Mouse (Mus musculus) retina, postnatal 7 days (tissue): Measurements from ENCODE around the gene H2-DMa.

ENCODE experiments used
- DNase-seq: peaks from one replicate; pipeline ENCODE4 v3.0.0-alpha.2; 2012; ENCODE audit warnings: low read depth, low spot score

The H2-DMa gene

DNA sequence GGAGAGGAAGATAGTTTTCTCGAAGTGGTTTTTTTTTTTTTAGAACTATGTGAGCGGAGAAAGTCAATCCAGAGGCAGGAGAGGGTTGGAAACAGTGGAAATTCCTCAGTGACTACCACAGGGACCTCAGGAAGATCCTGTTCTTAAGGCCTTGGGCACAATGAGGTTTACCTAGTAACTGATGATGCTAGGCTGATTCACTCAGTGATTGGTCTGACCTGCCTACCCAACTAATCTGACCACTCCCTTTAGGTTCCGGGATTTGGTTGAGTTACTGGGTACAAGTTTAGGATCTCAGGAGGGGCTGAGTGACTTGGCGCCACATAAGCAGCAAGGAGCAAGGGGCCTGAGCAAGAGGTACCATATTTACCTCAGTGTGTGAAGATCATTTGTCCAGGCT lies 33.6 kb downstream of the H2-DMa start, which contains the start of gene H2-DMb1:
Gene H2-DMb1 (plus strand): TSS at position 150 of the 400 bp plus-strand sequence.
- DNase-seq = peak; percentile 55

DNA sequence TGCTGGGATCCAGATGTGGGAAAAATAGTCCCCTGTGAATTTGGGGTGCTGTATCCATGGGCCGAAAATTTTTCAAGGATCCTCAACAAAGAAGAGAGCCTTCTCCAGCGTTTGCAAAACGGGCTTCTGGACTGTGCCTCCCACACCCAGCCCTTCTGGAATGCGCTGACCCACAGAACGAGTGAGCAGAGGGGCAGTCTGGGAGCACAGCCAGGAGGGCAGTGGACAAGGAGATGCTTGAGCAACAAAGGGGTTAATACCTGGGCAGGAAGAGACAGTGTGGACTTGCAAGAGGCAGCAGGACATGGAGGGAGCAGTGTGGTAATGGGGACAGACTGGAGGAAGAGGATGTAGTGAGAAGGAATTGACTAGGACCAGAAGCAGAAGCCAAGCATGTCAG lies 36.2 kb downstream of the H2-DMa start:
- no peak for DNase-seq

DNA sequence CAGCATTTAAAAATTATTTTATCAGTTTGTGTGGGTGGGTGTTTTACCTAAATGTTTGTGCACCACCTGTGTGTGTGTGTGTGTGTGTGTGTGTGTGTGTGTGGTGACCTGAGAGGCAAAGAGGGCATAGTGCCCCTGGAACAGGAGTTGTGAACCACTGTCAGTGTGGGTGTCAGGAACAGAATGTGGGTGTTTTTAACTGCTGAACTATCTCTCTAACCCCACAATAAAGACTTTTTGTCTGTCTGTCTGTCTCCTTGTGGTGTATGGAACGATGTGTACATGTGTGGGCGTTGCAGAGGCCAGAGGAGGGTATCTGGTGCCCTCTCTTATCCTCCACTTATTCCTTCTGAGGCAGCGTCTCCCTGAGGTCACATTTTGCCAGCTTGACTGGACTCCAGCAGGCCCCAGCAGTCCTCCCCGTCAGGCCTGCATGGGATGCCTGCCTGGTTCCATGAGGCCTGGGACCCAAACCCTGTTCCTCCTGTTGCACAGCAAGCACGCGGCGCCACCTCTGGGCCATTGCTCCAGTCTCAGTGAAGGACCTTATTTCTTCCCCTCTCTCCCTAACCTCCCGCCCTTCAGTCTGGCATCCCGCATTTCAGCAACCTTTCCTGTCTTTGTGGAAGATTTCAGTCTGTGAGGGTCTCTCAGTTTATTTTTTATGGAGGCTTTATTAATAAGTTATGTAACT lies 45.0 kb downstream of the H2-DMa start:
- no peak for DNase-seq

DNA sequence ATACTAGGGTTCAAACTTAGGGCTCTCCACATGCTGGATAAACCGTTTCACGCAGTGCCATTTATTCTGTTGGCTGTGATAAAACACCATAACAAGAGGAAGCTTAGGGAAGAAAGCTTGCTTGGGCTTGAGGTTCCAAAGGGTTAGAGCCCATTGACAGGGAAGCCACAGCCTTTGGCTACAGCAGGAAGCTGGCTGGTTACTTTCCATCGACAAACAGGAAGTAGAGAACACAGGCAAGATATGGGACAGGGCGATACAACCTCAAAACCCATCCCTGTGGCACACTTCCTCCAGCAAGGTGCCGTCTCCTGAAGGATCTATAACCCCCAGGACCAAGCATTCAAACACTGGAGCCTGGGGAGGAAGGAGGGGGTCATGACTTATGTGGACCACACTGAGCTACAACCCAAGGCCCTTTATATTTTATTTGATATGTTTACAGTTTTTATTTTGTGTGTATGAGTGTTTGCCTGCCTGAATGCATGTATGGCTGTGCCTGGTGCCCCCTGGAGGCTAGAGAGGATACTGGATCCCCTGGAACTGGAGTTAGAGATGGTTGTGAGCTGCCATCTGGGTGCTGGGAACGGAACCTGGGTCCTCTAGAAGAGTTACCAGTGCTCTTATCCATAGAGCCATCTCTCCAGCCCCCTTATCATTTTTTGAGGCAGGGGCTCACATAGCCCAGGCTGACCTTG lies 45.8 kb downstream of the H2-DMa start:
- DNase-seq = no peak

DNA sequence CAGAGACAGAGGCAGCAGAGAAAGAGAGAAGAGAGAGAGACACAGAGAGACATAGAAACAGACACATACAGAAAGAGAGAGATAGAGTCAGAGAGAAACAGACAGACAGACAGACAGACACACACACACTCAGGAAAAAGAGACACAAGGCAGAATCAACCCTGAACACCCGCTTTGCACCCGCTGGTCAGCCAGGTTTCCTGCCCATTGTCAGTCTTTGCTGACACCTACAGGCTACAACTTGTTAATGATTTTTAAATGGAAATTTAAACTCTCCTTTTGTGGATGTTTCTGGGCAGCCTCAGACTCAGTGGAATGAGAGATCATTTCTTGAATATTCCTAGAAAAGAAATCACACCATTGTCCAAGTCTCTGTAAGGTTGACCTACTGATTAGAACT lies 49.9 kb downstream of the H2-DMa start:
- DNase-seq = no peak

DNA sequence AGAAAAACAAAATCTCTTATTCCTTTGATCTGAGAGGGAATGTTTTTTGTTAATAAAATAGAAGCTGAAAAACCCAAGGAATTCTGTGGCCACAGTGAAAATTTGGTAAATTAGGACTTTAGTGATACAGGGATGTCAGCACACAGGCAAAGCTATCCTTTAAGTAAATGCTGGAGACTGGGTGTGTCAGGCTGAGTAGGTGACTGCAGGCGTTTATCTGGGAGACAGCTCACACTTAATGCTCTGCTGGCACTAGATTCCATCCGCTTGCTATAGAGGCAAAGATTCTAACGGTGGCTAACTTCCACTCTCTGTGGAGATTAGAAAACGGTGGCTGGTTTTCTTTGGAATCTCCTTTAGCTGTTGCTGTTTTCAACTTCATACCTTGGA lies 51.1 kb downstream of the H2-DMa start:
- no peak for DNase-seq

DNA sequence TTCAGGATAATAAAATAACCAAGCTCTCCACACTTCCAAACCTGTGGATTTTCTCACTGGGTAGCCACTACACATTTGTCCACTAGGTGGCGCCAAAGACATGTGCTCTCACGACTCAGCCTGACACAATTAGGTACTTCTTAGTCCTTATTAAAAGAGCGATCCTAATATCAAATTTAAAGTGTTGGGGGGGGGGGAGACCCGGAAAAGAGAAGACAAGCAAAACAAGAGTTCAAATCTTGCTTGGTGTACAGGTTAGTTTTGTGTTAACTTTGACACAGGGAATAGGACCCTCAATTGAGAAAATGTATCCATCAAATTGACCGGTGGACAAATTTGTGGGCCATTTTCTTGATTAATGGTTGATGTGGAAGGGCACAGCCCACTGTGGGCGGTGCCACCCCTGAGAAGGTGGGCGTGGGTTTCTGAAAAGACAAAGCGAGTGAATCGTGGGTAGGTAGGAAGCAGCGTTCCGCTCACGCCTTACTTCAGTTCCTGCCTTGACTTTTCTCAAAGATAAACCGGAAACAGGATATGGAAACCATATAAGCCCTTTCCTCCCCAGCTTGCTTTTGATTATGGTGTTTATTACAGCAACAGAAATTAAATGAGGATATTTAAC lies 51.6 kb downstream of the H2-DMa start:
- peak; percentile 70 for DNase-seq

DNA sequence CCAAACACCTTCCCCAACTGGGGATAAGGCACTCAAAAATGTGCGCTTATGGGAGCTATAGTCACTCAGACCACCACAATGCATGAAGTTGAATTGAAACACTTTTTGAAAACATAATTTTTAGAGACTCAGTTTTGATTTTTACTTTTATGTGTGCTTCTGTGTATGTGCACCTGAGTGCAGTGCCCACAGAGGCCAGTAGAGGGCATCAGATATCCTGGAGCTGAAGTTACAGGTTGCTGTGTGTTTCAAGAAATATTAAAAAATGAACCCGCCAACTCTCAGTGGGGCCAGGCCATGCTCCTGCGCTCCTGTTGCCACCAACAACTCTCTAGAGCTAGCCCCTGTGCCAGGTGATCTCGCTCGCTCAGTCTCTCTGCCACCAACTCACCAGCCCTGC lies 53.2 kb downstream of the H2-DMa start:
- no peak for DNase-seq

DNA sequence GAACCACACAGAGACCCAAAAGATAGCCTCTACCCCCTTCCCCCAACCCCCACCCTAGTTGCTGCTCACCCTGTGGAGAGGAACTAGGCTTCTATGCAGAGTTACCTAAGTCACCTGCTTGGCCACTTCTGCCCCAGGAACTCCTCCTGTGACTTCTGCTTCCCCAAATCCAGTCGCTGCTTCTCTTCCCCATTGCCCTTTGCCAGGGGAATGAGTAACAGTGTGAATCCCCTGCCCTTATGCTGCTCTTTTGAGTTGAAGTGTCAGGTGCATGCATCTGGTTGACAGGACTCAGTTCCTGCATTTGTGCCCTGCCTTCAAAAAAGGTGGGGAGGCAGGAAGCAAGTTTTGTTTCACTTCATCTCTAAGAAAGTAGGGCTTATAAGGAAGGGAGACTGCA lies 54.7 kb downstream of the H2-DMa start:
- DNase-seq = no peak

DNA sequence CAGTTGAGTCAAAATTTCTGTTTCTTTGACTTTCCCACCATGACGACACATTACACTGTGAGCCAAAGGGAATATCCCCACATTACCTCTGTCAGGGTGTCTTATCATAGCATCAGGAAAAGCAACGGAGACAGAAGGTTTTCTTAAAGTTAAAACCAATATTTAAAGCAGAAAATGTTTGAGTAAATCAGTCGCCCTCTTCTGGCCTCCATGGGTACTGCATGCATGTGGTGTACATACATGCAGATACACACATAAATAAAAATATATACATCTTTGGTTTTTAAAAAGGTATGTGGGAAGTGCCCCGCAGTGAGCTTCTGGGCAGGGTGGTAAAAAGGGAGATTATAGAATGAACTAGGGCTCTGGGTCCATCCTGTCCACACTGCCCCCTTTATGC lies 57.8 kb downstream of the H2-DMa start:
- DNase-seq = no peak

DNA sequence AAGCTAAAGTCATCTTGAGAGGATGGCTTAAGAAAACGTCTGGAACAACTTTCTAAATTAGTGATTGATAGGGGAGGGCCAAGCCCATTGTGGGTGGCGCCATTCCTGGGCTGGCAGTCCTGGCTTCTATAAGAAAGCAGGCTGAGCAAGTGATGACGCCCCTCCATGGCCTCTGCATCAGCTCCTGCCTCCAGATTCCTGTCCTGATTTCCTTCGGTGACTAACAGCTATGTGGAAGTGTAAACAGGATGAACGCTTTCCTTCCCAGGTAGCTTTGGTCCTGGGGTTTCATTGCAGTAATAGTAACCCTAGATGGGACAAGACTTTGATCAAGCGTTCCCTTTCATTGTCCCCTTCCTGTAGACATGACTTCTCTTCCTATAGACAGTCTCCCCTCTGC lies 59.7 kb downstream of the H2-DMa start:
- DNase-seq = no peak

DNA sequence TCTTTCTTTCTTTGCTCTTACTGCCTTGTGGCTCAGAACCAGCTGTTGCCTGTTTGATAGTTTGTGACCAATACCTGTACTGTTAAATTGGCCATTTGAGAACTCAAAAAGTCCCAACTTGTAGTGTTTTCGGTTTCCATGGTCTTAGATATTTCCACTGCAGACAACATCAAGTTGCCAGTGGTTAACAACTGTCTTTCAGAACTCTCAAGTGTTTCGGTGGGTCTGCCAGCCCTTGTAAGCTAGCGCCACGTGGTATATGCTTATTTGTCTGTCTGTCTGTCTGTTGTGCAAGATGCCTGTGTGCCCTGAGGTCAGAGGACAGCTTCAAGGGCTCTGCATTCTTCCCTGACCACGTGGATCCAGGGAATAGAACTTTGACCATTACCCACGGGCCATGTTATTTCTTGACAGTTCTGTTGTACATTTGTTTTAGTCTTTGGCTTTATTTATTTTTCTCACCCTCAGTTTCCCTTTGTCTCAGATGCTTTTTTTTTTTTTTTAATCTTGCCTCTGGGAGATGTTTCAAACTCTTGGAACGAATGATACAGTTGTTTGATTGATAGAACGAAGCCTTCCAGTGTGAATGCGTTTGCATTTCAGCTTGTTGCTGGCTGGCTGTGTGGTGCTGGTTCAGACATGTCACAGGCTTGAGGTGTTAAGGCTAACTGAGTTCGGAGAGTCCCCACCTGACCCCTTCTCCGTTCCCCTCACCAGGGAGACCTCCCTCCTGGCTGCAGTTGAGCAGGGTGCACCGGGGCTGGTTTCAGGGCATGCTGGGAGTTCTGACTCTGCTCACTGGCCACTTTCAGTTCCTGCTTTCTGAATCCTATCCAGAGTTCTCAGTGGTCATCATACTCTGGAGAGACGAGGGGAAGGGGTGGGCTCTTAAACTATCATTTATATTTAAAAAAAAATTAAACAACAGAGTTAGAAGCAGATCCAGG lies 60.8 kb downstream of the H2-DMa start:
- no peak for DNase-seq

DNA sequence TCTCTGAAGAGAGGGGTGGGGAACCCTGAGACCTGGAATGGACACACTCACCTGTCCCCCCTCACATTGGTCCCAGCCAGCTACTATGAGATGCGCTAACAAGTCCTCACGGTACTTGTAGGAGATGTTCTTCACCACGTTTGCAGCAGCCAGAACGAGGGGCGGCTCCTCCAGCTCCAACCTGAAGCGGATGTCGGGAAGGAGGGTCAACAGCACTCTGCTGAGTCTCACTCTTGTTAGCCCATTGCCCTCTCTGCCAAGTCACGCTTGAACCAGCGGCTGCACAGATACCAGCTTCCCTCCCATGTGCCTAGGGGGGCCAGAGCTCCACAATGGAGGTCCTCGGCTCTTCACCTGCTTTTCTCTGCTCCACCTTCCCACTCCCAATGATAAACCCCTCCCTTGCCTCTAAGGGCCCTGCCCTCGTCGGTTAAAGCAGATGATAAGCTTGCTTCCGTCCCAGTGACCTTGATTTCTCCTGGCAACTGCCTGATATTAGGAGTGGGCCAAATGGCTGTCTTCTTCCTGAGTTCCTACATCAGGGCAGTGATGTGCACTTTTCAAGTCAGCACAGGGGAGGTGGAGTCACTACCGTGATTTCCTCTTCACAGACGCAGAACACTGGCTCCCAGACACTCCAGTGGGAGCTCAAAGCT lies 64.4 kb downstream of the H2-DMa start:
- no peak for DNase-seq

DNA sequence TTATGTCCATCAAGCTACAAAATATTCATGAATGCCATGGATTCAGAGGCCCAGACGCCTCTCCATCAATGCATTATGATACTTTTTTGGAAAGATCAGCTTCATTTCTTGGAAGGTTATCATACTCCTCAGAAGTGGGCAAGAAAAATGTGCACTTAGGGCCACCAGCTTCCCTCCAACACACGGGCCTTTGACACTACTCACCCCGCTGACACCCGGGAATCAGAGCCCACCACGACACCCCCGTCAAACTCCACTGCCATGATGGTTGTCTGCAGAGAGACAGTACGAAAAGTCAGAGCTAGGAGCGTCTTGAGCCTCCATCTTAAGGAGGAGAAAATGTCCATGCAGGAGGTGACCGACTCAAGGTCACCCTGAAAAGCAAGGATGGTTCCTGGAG lies 66.2 kb downstream of the H2-DMa start:
- no peak for DNase-seq

DNA sequence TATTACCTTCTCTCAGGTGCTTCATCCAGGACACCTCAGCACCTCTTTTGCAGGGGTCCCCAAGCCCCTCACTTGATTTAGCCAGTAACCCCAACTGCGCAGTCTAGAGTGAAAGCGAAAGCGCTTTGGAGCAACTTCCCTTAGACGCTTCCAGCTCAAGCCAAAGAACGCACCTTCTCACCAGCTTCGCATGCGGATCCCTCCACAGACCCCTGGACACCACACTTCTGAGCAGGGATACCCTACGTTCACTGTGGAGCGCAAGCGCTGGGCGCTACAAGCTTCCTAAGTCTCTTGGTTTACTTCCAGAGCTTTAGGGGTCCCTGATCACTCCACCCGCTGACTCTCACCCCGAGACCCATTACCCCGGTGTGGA lies 67.5 kb downstream of the H2-DMa start:
- no peak for DNase-seq

DNA sequence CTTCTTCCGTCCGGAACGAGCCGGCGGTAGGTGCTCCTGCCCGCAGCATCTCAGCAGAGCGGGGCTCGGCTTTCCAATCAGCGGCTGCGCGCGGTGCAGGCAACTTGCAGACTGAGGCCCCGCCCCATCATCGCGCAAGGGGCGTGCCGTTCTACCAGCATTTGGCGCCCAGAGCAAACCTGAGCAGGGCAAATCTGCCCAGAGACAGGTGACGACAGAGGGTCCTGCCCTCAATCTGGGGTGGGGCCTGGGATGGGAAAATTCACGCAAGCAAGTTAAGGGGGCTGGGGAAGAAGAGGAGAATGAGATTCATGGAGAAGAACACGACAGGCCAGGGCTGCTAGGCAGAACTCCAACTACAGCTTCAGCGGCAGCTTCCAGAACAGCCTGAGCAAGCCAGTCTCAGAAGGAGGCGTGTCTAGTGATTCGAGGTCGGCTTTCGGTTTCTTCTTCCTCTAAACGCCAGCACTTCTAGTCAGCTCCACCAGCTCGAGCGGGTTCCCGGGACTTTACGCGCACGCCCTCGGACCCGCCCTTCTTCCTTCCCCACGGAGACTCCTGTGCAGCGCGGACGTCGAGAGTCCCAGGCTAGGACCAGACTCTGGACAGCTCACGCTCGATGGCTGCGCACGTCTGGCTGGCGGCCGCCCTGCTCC lies 68.0 kb downstream of the H2-DMa start, which contains the start of the genes Tap1 and Psmb9:
Gene Tap1 (plus strand): TSS at position 293 of the 656 bp plus-strand sequence.
Gene Psmb9 (minus strand): TSS at position 504 of the 656 bp plus-strand sequence.
- peak; percentile 77 for DNase-seq

DNA sequence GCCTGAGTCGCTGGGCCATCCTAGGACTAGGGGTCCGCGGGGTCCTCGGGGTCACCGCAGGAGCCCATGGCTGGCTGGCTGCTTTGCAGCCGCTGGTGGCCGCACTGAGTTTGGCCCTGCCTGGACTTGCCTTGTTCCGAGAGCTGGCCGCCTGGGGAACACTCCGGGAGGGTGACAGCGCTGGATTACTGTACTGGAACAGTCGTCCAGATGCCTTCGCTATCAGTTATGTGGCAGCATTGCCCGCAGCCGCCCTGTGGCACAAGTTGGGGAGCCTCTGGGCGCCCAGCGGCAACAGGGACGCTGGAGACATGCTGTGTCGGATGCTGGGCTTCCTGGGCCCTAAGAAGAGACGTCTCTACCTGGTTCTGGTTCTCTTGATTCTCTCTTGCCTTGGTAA lies 68.7 kb downstream of the H2-DMa start:
- no peak for DNase-seq
